Mouse (Mus musculus) cortical plate, adult 2 months (tissue): ENCODE data around the gene Hoxd8.

Source experiments
- CTCF ChIP-seq: fragments of 200-500 bp; IDR thresholded peaks from 2 replicates; pipeline ENCODE4 v1.5.1; 2011; ENCODE audit warnings: mild to moderate bottlenecking, control low read depth, low read length; ENCODE audit not compliant: insufficient read depth; ENCODE audit errors: extremely low read depth
- POLR2A ChIP-seq: fragments of 200-500 bp; IDR thresholded peaks from 2 replicates; pipeline ENCODE4 v1.6.1; 2011; ENCODE audit warnings: mild to moderate bottlenecking, low read length, control low read depth; ENCODE audit not compliant: insufficient read depth; ENCODE audit errors: extremely low read depth

DNA sequence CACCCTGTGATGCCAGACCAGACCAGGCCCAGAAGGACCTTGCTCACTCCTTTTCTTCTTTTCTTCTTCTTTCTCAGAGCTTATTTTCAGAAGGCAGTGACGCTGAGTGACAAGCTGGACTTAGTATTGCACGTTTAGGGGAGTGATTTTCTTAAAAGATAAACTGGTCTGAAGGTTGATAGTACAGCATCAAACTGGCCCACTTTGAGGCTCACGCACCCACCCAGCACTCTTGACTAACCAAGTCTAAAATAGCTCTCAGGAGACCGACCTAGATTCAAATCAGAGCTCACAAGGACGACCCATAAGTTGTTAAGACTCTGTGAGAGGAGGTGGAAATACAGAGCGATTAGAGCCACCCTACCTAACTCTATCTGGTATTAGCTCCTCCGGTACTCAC lies 38.0 kb upstream of the Hoxd8 start:
- TF ChIP-seq POLR2A (no peak), CTCF (no peak)
